Mouse (Mus musculus): ENCODE measurements at regions not wholly inside any gene's neighbourhood (a gene's known extent, or its start where the extent isn't known, plus 50 kb on each side); places are given as distances from the start of the nearest gene placed in this dataset.

- TF ChIP-seq MYOD1 (IDR thresholded peaks at IDR 0.05; ENCODE audit: control insufficient read depth in 1 of 3, insufficient read length in 2 of 3, low read depth in 2 of 3), result no peak
- no peak for TF ChIP-seq TCF3 (IDR thresholded peaks at IDR 0.05; ENCODE audit: insufficient read length, low read depth)
- TF ChIP-seq E2F4 (IDR thresholded peaks at IDR 0.05; ENCODE audit: insufficient read depth), result no peak
- TF ChIP-seq POLR2A (IDR thresholded peaks at IDR 0.05; ENCODE audit: insufficient read length, low read depth), result no peak
- TF ChIP-seq TCF12 (IDR thresholded peaks at IDR 0.05; ENCODE audit: insufficient read depth, poor library complexity, severe bottlenecking), result no peak
- no peak for TF ChIP-seq SRF (IDR thresholded peaks at IDR 0.05; ENCODE audit: control insufficient read depth, insufficient read length, low read depth)
- no peak for TF ChIP-seq POLR2AphosphoS2 (IDR thresholded peaks at IDR 0.05; ENCODE audit: insufficient read length, low read depth)
Measured at GRCm38 (mm10) chr2:51036190-51036755, 112.6 kb downstream of the Rnd3 start.

All from myocyte (in vitro differentiated cells).